33 mouse cellular contexts compared by ENCODE assay signal in genomic region chr4:154694361-154694760, GRCm38 (mm10). TPM values are rescaled to one million over a fixed set of nuclear protein-coding genes. Genes with fewer than 3 reads are reported as not detected.
DNase-seq lines count a peak whose midpoint lies in the region; ATAC-seq and TF ChIP-seq lines count a peak whose summit lies in the region.
"Had no signal": no experiment of that assay in that cellular context is flagged by ENCODE, and none has a peak within 500 bp of the region (broad histone marks: within the 10 kb centered on the region; RNA-seq: fewer than 3 reads in every experiment).

No protein-coding gene starts in this region.

- H3K4me3 ChIP-seq in forebrain, embryonic 10.5 days: no peak overlapping the region
- H3K4me3 ChIP-seq in forebrain, embryonic 12.5 days (replicated peaks): no peak overlapping the region
- H3K4me3 ChIP-seq in midbrain, embryonic 11.5 days (ENCODE audit: low read depth, low read length): no peak overlapping the region
- H3K4me3 ChIP-seq in midbrain, postnatal 0 days (ENCODE audit: low read depth, low read length): no peak overlapping the region
- no peak overlapping the region for H3K4me3 ChIP-seq in limb, embryonic 13.5 days
- H3K4me3 ChIP-seq: forebrain, embryonic 13.5 days; gastrocnemius, adult 2 months; heart, embryonic 13.5 days had no signal

- no peaks in the 10 kb centered on the region for H3K9me3 ChIP-seq in forebrain, embryonic 10.5 days
- H3K9me3 ChIP-seq in forebrain, embryonic 12.5 days: no peaks in the 10 kb centered on the region
- no peaks in the 10 kb centered on the region for H3K9me3 ChIP-seq in midbrain, embryonic 11.5 days (ENCODE audit: control insufficient read depth, low read length)
- H3K9me3 ChIP-seq in midbrain, postnatal 0 days (ENCODE audit: low read length): no peaks in the 10 kb centered on the region
- no peaks in the 10 kb centered on the region for H3K9me3 ChIP-seq in limb, embryonic 13.5 days
- H3K9me3 ChIP-seq: forebrain, embryonic 13.5 days; heart, embryonic 13.5 days had no signal

- peaks cover 38% of the 10 kb centered on the region for H3K4me1 ChIP-seq in forebrain, embryonic 10.5 days
- H3K4me1 ChIP-seq in forebrain, embryonic 12.5 days: peaks cover 19% of the 10 kb centered on the region
- peaks cover 2% of the 10 kb centered on the region; the same call in 1 of the 2 replicates for H3K4me1 ChIP-seq in midbrain, embryonic 11.5 days (ENCODE audit: control insufficient read depth, insufficient read depth, low read length)
- H3K4me1 ChIP-seq in midbrain, postnatal 0 days (ENCODE audit: insufficient read depth, low read length): no peaks in the 10 kb centered on the region
- H3K4me1 ChIP-seq in limb, embryonic 13.5 days: peaks cover 54% of the 10 kb centered on the region

- TF ChIP-seq CTCF in midbrain, postnatal 0 days (IDR thresholded peaks at IDR 0.05): no peak

- H3K36me3 ChIP-seq in forebrain, embryonic 10.5 days (replicated peaks): no peaks in the 10 kb centered on the region
- no peaks in the 10 kb centered on the region for H3K36me3 ChIP-seq in forebrain, embryonic 12.5 days (replicated peaks)
- no peaks in the 10 kb centered on the region for H3K36me3 ChIP-seq in midbrain, embryonic 11.5 days (ENCODE audit: control insufficient read depth, insufficient read depth, low read length)
- H3K36me3 ChIP-seq in midbrain, postnatal 0 days (ENCODE audit: insufficient read depth, low read length): no peaks in the 10 kb centered on the region
- no peaks in the 10 kb centered on the region for H3K36me3 ChIP-seq in limb, embryonic 13.5 days
- H3K36me3 ChIP-seq: heart, embryonic 13.5 days had no signal

- DNase-seq in forebrain, embryonic 10.5 days (ENCODE audit: extremely low spot score, low spot score): no peak
- peak; percentile 72 for DNase-seq in midbrain, embryonic 11.5 days (ENCODE audit: low spot score, missing footprints)
- no peak for DNase-seq in midbrain, postnatal 0 days (ENCODE audit: low spot score)
- no peak for DNase-seq in lung, postnatal 4 days
- DNase-seq: adrenal gland, adult 8-10 months; adrenal gland, postnatal 25 days; cerebellum, adult 11-12 months; cerebellum, adult 8-10 months; cerebellum, postnatal 10 days; cerebellum, postnatal 36 days; forebrain, postnatal 0 days; gastrocnemius, adult 2 months; gastrocnemius, postnatal 14 days; heart, adult 18-20 months; heart, postnatal 14 days; heart, postnatal 4 days had no signal

- 0 out of 2 replicates have a peak, but pooled peaks cover 8% of the 10 kb centered on the region for H3K27me3 ChIP-seq in forebrain, embryonic 10.5 days (ENCODE audit: poor library complexity, severe bottlenecking)
- no peaks in the 10 kb centered on the region for H3K27me3 ChIP-seq in forebrain, embryonic 12.5 days
- no peaks in the 10 kb centered on the region for H3K27me3 ChIP-seq in midbrain, embryonic 11.5 days (ENCODE audit: control insufficient read depth, insufficient read depth, low read length)
- no peaks in the 10 kb centered on the region for H3K27me3 ChIP-seq in midbrain, postnatal 0 days (ENCODE audit: insufficient read depth, low read length)
- H3K27me3 ChIP-seq in limb, embryonic 13.5 days: no peaks in the 10 kb centered on the region
- H3K27me3 ChIP-seq: forebrain, embryonic 13.5 days had no signal

- H3K9ac ChIP-seq in forebrain, embryonic 12.5 days: no peak overlapping the region
- H3K9ac ChIP-seq in midbrain, embryonic 11.5 days (ENCODE audit: low read length): no peak overlapping the region
- H3K9ac ChIP-seq in midbrain, postnatal 0 days (replicated peaks; ENCODE audit: low read length, poor library complexity, severe bottlenecking): no peak overlapping the region
- H3K9ac ChIP-seq in limb, embryonic 13.5 days: no peak overlapping the region
- H3K9ac ChIP-seq: forebrain, embryonic 13.5 days; forebrain, postnatal 0 days; heart, embryonic 13.5 days; hindbrain, embryonic 14.5 days had no signal

- ATAC-seq in forebrain, embryonic 12.5 days (ENCODE audit: low FRiP score): no peak
- no peak for ATAC-seq in midbrain, embryonic 11.5 days (ENCODE audit: low FRiP score)
- no peak for ATAC-seq in midbrain, postnatal 0 days (ENCODE audit: low FRiP score)
- ATAC-seq in limb, embryonic 13.5 days (ENCODE audit: low FRiP score, low read depth): no peak
- ATAC-seq: activated CD4-positive, CD25-positive, alpha-beta regulatory T cell, adult 4 months; forebrain, postnatal 0 days; hindbrain, postnatal 0 days; inflammation-experienced regulatory T-cells, adult 6 months had no signal

- no peak overlapping the region for H3K4me2 ChIP-seq in forebrain, embryonic 12.5 days
- H3K4me2 ChIP-seq in midbrain, embryonic 11.5 days: no peak overlapping the region
- H3K4me2 ChIP-seq in midbrain, postnatal 0 days (ENCODE audit: low read depth, low read length, poor library complexity, severe bottlenecking): no peak overlapping the region
- H3K4me2 ChIP-seq in limb, embryonic 13.5 days (replicated peaks): no peak overlapping the region
- H3K4me2 ChIP-seq: heart, embryonic 13.5 days; hindbrain, embryonic 14.5 days had no signal

- WGBS in forebrain, embryonic 10.5 days: 92% methylated on average over 5 of the region's 5 CpGs
- WGBS in forebrain, embryonic 12.5 days: 91% methylated on average over 5 of the region's 5 CpGs
- 87% methylated on average over 5 of the region's 5 CpGs for WGBS in midbrain, embryonic 11.5 days
- WGBS in midbrain, postnatal 0 days: 92% methylated on average over 5 of the region's 5 CpGs
- WGBS in limb, embryonic 13.5 days: 78% methylated on average over 5 of the region's 5 CpGs

- H3K27ac ChIP-seq in forebrain, embryonic 10.5 days: peak overlapping the region; percentile 69
- no peak overlapping the region for H3K27ac ChIP-seq in forebrain, embryonic 12.5 days
- H3K27ac ChIP-seq in midbrain, embryonic 11.5 days (ENCODE audit: low read depth, low read length): no peak overlapping the region
- no peak overlapping the region for H3K27ac ChIP-seq in midbrain, postnatal 0 days (ENCODE audit: low read depth, low read length)
- peak overlapping the region; percentile 86; the same call in 1 of the 2 replicates for H3K27ac ChIP-seq in limb, embryonic 13.5 days
- H3K27ac ChIP-seq: forebrain, embryonic 13.5 days; gastrocnemius, adult 2 months; heart, embryonic 13.5 days; hindbrain, embryonic 14.5 days; hindbrain, postnatal 0 days had no signal

RNA-seq across cellular contexts. Expression of gene Actrt2, which starts 26.7 kb away (rescaled TPM):
- not detected in 2 replicates for polyA plus RNA-seq in forebrain, embryonic 10.5 days (2016; fragmentation: Nextera tagmentation; extraction: Ambion mirVana)
- polyA plus RNA-seq in forebrain, embryonic 12.5 days (2016; fragmentation: Nextera tagmentation; extraction: Ambion mirVana): not detected in 2 replicates
- not detected in 2 replicates for polyA plus RNA-seq in midbrain, embryonic 11.5 days (2014; fragmentation: Nextera tagmentation; extraction: Ambion mirVana)
- total RNA-seq in midbrain, postnatal 0 days (2014; rRNA removed): not detected in 2 replicates
- not detected in 2 replicates for polyA plus RNA-seq in midbrain, postnatal 0 days (2015; fragmentation: Nextera tagmentation; extraction: Ambion mirVana)
- not detected in 2 replicates for polyA plus RNA-seq in limb, embryonic 13.5 days (2015; fragmentation: Nextera tagmentation; extraction: Ambion mirVana)
- total RNA-seq: adrenal gland, adult 8-10 months; adrenal gland, postnatal 25 days; ES-E14; forebrain, postnatal 0 days; gastrocnemius, adult 2 months; gastrocnemius, postnatal 14 days; gastrocnemius, postnatal 4 days; heart, adult 18-20 months; heart, postnatal 14 days; heart, postnatal 4 days; hindbrain, postnatal 0 days had no signal
- polyA plus RNA-seq: activated CD4-positive, CD25-positive, alpha-beta regulatory T cell, adult 4 months; brain, embryonic 14.5 days; cortical plate, adult 2 months; embryonic facial prominence, embryonic 11.5 days; embryonic facial prominence, embryonic 14.5 days; forebrain, embryonic 13.5 days; forebrain, postnatal 0 days; frontal cortex, adult 2 months; heart, embryonic 13.5 days; heart, embryonic 16.5 days; hindbrain, embryonic 11.5 days; hindbrain, embryonic 14.5 days; hindbrain, postnatal 0 days; inflammation-experienced regulatory T-cells, adult 6 months had no signal

RNA-seq across cellular contexts. Expression of gene Prdm16, which starts 57.7 kb away (rescaled TPM):
- 40.1 and 43.1 TPM in 2 replicates for polyA plus RNA-seq in forebrain, embryonic 10.5 days (2016; fragmentation: Nextera tagmentation; extraction: Ambion mirVana)
- polyA plus RNA-seq in forebrain, embryonic 12.5 days (2016; fragmentation: Nextera tagmentation; extraction: Ambion mirVana): 40.5 and 49.4 TPM in 2 replicates
- 6.6 and 8.0 TPM in 2 replicates for polyA plus RNA-seq in midbrain, embryonic 11.5 days (2014; fragmentation: Nextera tagmentation; extraction: Ambion mirVana)
- total RNA-seq in midbrain, postnatal 0 days (2014; rRNA removed): 10.7 and 13.4 TPM in 2 replicates
- polyA plus RNA-seq in midbrain, postnatal 0 days (2015; fragmentation: Nextera tagmentation; extraction: Ambion mirVana): 9.3 and 12.0 TPM in 2 replicates
- 58.8 and 64.5 TPM in 2 replicates for polyA plus RNA-seq in limb, embryonic 13.5 days (2015; fragmentation: Nextera tagmentation; extraction: Ambion mirVana)

Comparison
In these comparisons a context has a peak if more than half of its experiments do, and no peak if none do; other contexts are left out.
1. H3K27ac ChIP-seq: peak in forebrain, embryonic 10.5 days (single experiment) and limb, embryonic 13.5 days (single experiment); none in forebrain, embryonic 12.5 days (single experiment), midbrain, embryonic 11.5 days (single experiment) and midbrain, postnatal 0 days (single experiment).